Mouse (Mus musculus) stomach, postnatal 0 days (tissue): ENCODE measurements around the gene Fgf2.

Experiments
- CTCF ChIP-seq: IDR thresholded peaks from 2 replicates; pipeline ENCODE4 v1.5.1; 2016; ENCODE audit warnings: antibody characterized with exemption, low read depth, mild to moderate bottlenecking, moderate library complexity
- EP300 ChIP-seq: optimal IDR thresholded peaks from 2 replicates; pipeline ENCODE3; 2016; ENCODE audit warnings: antibody characterized with exemption

- TF ChIP-seq EP300 (no peak), CTCF (peak; percentile 91)
Measured at GRCm38 (mm10) chr3:37414413-37414960, 66.3 kb downstream of the Fgf2 start.
